Comparison of ENCODE assay signal across 16 mouse cellular contexts in the genomic region with DNA sequence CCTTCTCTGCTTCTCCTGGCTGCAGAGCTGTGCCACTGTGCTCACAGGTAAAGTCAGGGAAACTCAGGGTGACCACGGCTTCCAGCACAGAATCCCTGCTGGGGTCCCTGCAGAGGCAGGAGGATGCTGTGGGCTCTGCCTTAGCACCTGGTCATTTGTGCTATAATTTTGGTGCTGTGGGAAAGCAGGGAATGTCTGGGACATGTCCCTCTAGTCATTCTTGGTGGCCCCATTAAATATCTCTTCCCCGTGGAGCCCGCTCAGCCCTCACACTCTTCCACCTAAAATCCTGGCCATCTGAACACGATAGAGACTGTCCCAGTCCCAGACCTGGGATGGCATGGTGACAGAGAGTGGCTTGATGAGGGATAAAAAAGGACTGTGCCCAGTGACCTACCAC. TPM values are rescaled to one million over a fixed set of nuclear protein-coding genes. Genes with fewer than 3 reads are reported as not detected.
DNase-seq lines count a peak whose midpoint lies in the region; ATAC-seq and TF ChIP-seq lines count a peak whose summit lies in the region.
"Had no signal": no experiment of that assay in that cellular context is flagged by ENCODE, and none has a peak within 500 bp of the region (broad histone marks: within the 10 kb centered on the region; RNA-seq: fewer than 3 reads in every experiment).

No protein-coding gene starts in this region.

- H3K9ac ChIP-seq in embryonic facial prominence, embryonic 11.5 days (replicated peaks; ENCODE audit: low read length), result no peak overlapping the region
- no peak overlapping the region for H3K9ac ChIP-seq in limb, embryonic 14.5 days (ENCODE audit: low read depth, low read length, severe bottlenecking)

- no peak for TF ChIP-seq POLR2A in limb, embryonic 14.5 days (IDR thresholded peaks at IDR 0.05; ENCODE audit: borderline replicate concordance, extremely low read depth, insufficient read depth, insufficient read length)

- H3K27ac ChIP-seq in heart, embryonic 10.5 days, result peak overlapping the region; percentile 87
- peak overlapping the region; percentile 90 for H3K27ac ChIP-seq in embryonic facial prominence, embryonic 11.5 days (replicated peaks; ENCODE audit: low read depth, low read length)
- H3K27ac ChIP-seq in limb, embryonic 14.5 days (replicated peaks; ENCODE audit: low read depth, low read length), result peak overlapping the region; percentile 77; the same call in 1 of the 2 replicates
- H3K27ac ChIP-seq: midbrain, embryonic 13.5 days had no signal

- H3K9me3 ChIP-seq in heart, embryonic 10.5 days, result no peaks in the 10 kb centered on the region
- H3K9me3 ChIP-seq in embryonic facial prominence, embryonic 11.5 days (replicated peaks; ENCODE audit: control insufficient read depth, low read length), result no peaks in the 10 kb centered on the region
- no peaks in the 10 kb centered on the region for H3K9me3 ChIP-seq in limb, embryonic 14.5 days (ENCODE audit: control insufficient read depth, low read length)
- H3K9me3 ChIP-seq: midbrain, embryonic 13.5 days had no signal

- no peak for DNase-seq in heart, embryonic 10.5 days (ENCODE audit: low spot score)
- no peak for DNase-seq in heart, postnatal 10 days
- peak; percentile 1 for DNase-seq in lung, postnatal 10 days
- no peak for DNase-seq in lung, postnatal 25 days (ENCODE audit: low spot score)
- no peak for DNase-seq in embryonic facial prominence, embryonic 11.5 days (ENCODE audit: low spot score)
- DNase-seq in limb, embryonic 14.5 days (ENCODE audit: low spot score), result no peak
- DNase-seq in ovary, adult 18-20 months (ENCODE audit: low spot score), result no peak
- no peak for DNase-seq in cerebellum, adult 11 months
- DNase-seq: adrenal gland, adult 8-10 months; cerebellum, adult 18-20 months; kidney, postnatal 4 days; lung, adult 2 months; right cerebral cortex, postnatal 4 days; thymus, adult 18-20 months had no signal

- H3K36me3 ChIP-seq in heart, embryonic 10.5 days, result no peaks in the 10 kb centered on the region
- H3K36me3 ChIP-seq in embryonic facial prominence, embryonic 11.5 days (replicated peaks; ENCODE audit: control insufficient read depth, insufficient read depth, low read depth, low read length), result no peaks in the 10 kb centered on the region
- no peaks in the 10 kb centered on the region for H3K36me3 ChIP-seq in limb, embryonic 14.5 days (ENCODE audit: control insufficient read depth, insufficient read depth, low read length)
- H3K36me3 ChIP-seq: midbrain, embryonic 13.5 days had no signal

- 0 out of 2 replicates have a peak, but pooled peaks cover 3% of the 10 kb centered on the region for H3K27me3 ChIP-seq in heart, embryonic 10.5 days (ENCODE audit: insufficient read depth, poor library complexity, severe bottlenecking)
- no peaks in the 10 kb centered on the region for H3K27me3 ChIP-seq in embryonic facial prominence, embryonic 11.5 days (ENCODE audit: control insufficient read depth, insufficient read depth, low read length)
- no peaks in the 10 kb centered on the region for H3K27me3 ChIP-seq in limb, embryonic 14.5 days (ENCODE audit: control insufficient read depth, insufficient read depth, low read length)
- H3K27me3 ChIP-seq: midbrain, embryonic 13.5 days; Patski had no signal

- H3K4me3 ChIP-seq in heart, embryonic 10.5 days, result no peak overlapping the region
- H3K4me3 ChIP-seq in embryonic facial prominence, embryonic 11.5 days (ENCODE audit: low read depth, low read length), result no peak overlapping the region
- H3K4me3 ChIP-seq in limb, embryonic 14.5 days (replicated peaks; ENCODE audit: low read length), result no peak overlapping the region
- H3K4me3 ChIP-seq: midbrain, embryonic 13.5 days had no signal

- WGBS in heart, embryonic 10.5 days, result 74% methylated on average over 4 of the region's 4 CpGs
- WGBS in embryonic facial prominence, embryonic 11.5 days, result 82% methylated on average over 4 of the region's 4 CpGs
- 81% methylated on average over 4 of the region's 4 CpGs for WGBS in limb, embryonic 14.5 days

- intact Hi-C loops in heart, postnatal 10 days (cut with DNase I), result no loop called here

- H3K4me2 ChIP-seq in embryonic facial prominence, embryonic 11.5 days (ENCODE audit: low read depth, low read length), result no peak overlapping the region
- no peak overlapping the region for H3K4me2 ChIP-seq in limb, embryonic 14.5 days (replicated peaks; ENCODE audit: low read depth, low read length, severe bottlenecking)
- H3K4me2 ChIP-seq: midbrain, embryonic 13.5 days had no signal

- no peak for ATAC-seq in embryonic facial prominence, embryonic 11.5 days (replicated peaks; ENCODE audit: insufficient number of reproducible peaks, low FRiP score, low TSS enrichment, low read depth)
- ATAC-seq in limb, embryonic 14.5 days (ENCODE audit: low FRiP score, low read depth), result no peak

- H3K4me1 ChIP-seq in heart, embryonic 10.5 days, result peaks cover 63% of the 10 kb centered on the region
- H3K4me1 ChIP-seq in embryonic facial prominence, embryonic 11.5 days (ENCODE audit: control insufficient read depth, insufficient read depth, low read length), result peaks cover 24% of the 10 kb centered on the region
- H3K4me1 ChIP-seq in limb, embryonic 14.5 days (ENCODE audit: control insufficient read depth, insufficient read depth, low read length), result peaks cover 52% of the 10 kb centered on the region

RNA-seq across cellular contexts. Expression of a gene that starts 8.5 kb away (rescaled TPM):
- polyA plus RNA-seq in heart, embryonic 10.5 days (2016; fragmentation: Nextera tagmentation; extraction: Ambion mirVana), result 37.4 and 39.2 TPM in 2 replicates
- total RNA-seq in heart, postnatal 10 days (2021), result 100 to 1,000 TPM; 199 to 211 TPM
- 73.2 and 75.7 TPM in 2 replicates for polyA plus RNA-seq in embryonic facial prominence, embryonic 11.5 days (2014; fragmentation: Nextera tagmentation; extraction: Ambion mirVana)
- 175 and 202 TPM in 2 replicates for polyA plus RNA-seq in limb, embryonic 14.5 days (2012; rRNA removed)
- polyA plus RNA-seq in limb, embryonic 14.5 days (2014; fragmentation: Nextera tagmentation; extraction: Ambion mirVana), result 202 and 223 TPM in 2 replicates

RNA-seq across cellular contexts. Expression of a gene that starts 21.7 kb away (rescaled TPM):
- polyA plus RNA-seq in heart, embryonic 10.5 days (2016; fragmentation: Nextera tagmentation; extraction: Ambion mirVana), result 0.20 and 0.38 TPM in 2 replicates
- total RNA-seq in heart, postnatal 10 days (2021), result 1 to 10 TPM; 1.4 to 2.0 TPM
- 0.21 and 0.76 TPM in 2 replicates for polyA plus RNA-seq in embryonic facial prominence, embryonic 11.5 days (2014; fragmentation: Nextera tagmentation; extraction: Ambion mirVana)
- 0.69 and 0.85 TPM in 2 replicates for polyA plus RNA-seq in limb, embryonic 14.5 days (2012; rRNA removed)
- polyA plus RNA-seq in limb, embryonic 14.5 days (2014; fragmentation: Nextera tagmentation; extraction: Ambion mirVana), result 1.3 and 1.6 TPM in 2 replicates

RNA-seq across cellular contexts. Expression of a gene that starts 37.9 kb away (rescaled TPM):
- polyA plus RNA-seq in heart, embryonic 10.5 days (2016; fragmentation: Nextera tagmentation; extraction: Ambion mirVana), result 5.1 and 6.2 TPM in 2 replicates
- total RNA-seq in heart, postnatal 10 days (2021), result 10 to 100 TPM; 31.3 to 31.7 TPM
- 1.0 and 1.7 TPM in 2 replicates for polyA plus RNA-seq in embryonic facial prominence, embryonic 11.5 days (2014; fragmentation: Nextera tagmentation; extraction: Ambion mirVana)
- polyA plus RNA-seq in limb, embryonic 14.5 days (2012; rRNA removed), result 13.7 and 19.7 TPM in 2 replicates
- 8.2 and 8.7 TPM in 2 replicates for polyA plus RNA-seq in limb, embryonic 14.5 days (2014; fragmentation: Nextera tagmentation; extraction: Ambion mirVana)

RNA-seq across cellular contexts. Expression of a gene that starts 54.9 kb away (rescaled TPM):
- 22.4 and 23.5 TPM in 2 replicates for polyA plus RNA-seq in heart, embryonic 10.5 days (2016; fragmentation: Nextera tagmentation; extraction: Ambion mirVana)
- total RNA-seq in heart, postnatal 10 days (2021), result 10 to 100 TPM; 20.4 to 22.0 TPM
- 19.5 and 23.2 TPM in 2 replicates for polyA plus RNA-seq in embryonic facial prominence, embryonic 11.5 days (2014; fragmentation: Nextera tagmentation; extraction: Ambion mirVana)
- polyA plus RNA-seq in limb, embryonic 14.5 days (2012; rRNA removed), result 47.7 and 61.8 TPM in 2 replicates
- 29.3 and 35.3 TPM in 2 replicates for polyA plus RNA-seq in limb, embryonic 14.5 days (2014; fragmentation: Nextera tagmentation; extraction: Ambion mirVana)
